Mouse (Mus musculus): ENCODE results near the gene Hoxc11. TPM values are rescaled to one million over a fixed set of nuclear protein-coding genes. Genes with fewer than 3 reads are reported as not detected.

The Hoxc11 gene
- polyA plus RNA-seq, 1 experiment from 2014 or later, result 0.14 TPM

GRCm38 (mm10) chr15:102990461-102991397 is 36.5 kb downstream of the Hoxc11 start, which contains the start of gene Hoxc8:
Gene Hoxc8 (plus strand): TSS chr15:102990607.
- no peak for ATAC-seq (ENCODE audit: insufficient read depth, low FRiP score, low read depth)
- Histone ChIP-seq H3K27me3 (replicated peaks) (peaks cover 87% of the 10 kb centered on the region), H3K27ac (no peak within 1 kb of the TSS), H3K4me2 (peak within 1 kb of the TSS; percentile 45), H3K9ac (no peak within 1 kb of the TSS), H3K4me3 (replicated peaks) (peak within 1 kb of the TSS; percentile 30), H3K9me3 (no peaks in the 10 kb centered on the region), H3K4me1 (0 out of 2 replicates have a peak, but pooled peaks cover 5% of the 10 kb centered on the region), H3K36me3 (no peaks in the 10 kb centered on the region)
- WGBS, result 2% methylated on average over 69 of the region's 69 CpGs

DNA sequence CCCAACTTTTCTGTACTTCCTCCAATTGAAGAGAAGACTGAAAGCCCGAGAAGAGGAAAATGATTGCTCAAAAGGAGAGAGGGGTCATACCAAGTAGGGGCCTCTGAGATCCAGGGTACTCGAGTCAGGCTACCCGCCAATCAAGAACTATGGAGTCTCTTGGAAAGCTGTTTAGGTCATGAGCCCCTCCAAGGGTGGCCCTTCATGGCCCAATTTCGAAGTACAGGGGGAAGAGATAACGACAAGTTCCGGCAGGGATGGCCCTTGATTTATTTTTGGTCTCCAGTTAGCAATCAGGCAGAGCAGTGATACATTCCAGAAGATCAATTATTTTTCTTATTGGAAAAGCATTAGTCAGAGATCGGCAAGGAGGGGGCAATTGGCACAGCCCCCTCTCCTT is 37.6 kb downstream of the Hoxc11 start:
- Histone ChIP-seq H3K4me3 (replicated peaks) (no peak overlapping the region), H3K27ac (no peak overlapping the region), H3K36me3 (no peaks in the 10 kb centered on the region), H3K9me3 (no peaks in the 10 kb centered on the region), H3K9ac (no peak overlapping the region), H3K27me3 (replicated peaks) (peaks cover 87% of the 10 kb centered on the region), H3K4me2 (no peak overlapping the region), H3K4me1 (0 out of 2 replicates have a peak, but pooled peaks cover 5% of the 10 kb centered on the region)
- no peak for ATAC-seq (ENCODE audit: insufficient read depth, low FRiP score, low read depth)
- WGBS, result 9% methylated on average over 7 of the region's 7 CpGs

- H3K4me3 ChIP-seq (replicated peaks), result no peak overlapping the region
- H3K27me3 ChIP-seq (replicated peaks), result peaks cover 85% of the 10 kb centered on the region
- no peak overlapping the region for H3K9ac ChIP-seq
- no peaks in the 10 kb centered on the region for H3K36me3 ChIP-seq
- no peak overlapping the region for H3K27ac ChIP-seq
- H3K4me2 ChIP-seq, result no peak overlapping the region
- 0 out of 2 replicates have a peak, but pooled peaks cover 5% of the 10 kb centered on the region for H3K4me1 ChIP-seq
- 6% methylated on average over 11 of the region's 11 CpGs for WGBS
- ATAC-seq (ENCODE audit: insufficient read depth, low FRiP score, low read depth), result no peak
- H3K9me3 ChIP-seq, result no peaks in the 10 kb centered on the region
These were observed 38.0 kb downstream of the Hoxc11 start for GRCm38 (mm10) chr15:102992206-102992605.

DNA sequence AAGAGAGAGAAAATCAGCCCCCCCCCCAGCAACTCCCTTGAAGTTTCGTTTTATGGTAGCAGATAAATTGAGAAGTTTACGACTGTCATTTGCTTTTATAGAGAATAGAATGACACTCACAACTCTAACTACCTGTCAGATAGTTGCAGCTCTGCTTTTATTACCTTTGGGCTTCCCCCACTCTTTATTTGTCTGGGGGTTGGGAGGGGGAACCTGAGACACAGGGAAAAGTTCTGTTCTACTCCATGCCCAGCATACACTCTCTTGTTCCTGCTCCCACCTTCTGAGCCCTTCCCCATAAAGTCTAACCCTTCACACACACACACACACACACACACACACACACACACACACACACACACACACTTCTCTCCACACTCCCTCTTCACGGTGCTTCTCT is 38.6 kb downstream of the Hoxc11 start:
- H3K4me3 ChIP-seq (replicated peaks), result no peak overlapping the region
- H3K4me2 ChIP-seq, result no peak overlapping the region
- peaks cover 85% of the 10 kb centered on the region for H3K27me3 ChIP-seq (replicated peaks)
- no peaks in the 10 kb centered on the region for H3K36me3 ChIP-seq
- no peak overlapping the region for H3K9ac ChIP-seq
- 10% methylated on average over 3 of the region's 3 CpGs for WGBS
- no peak overlapping the region for H3K27ac ChIP-seq
- 0 out of 2 replicates have a peak, but pooled peaks cover 5% of the 10 kb centered on the region for H3K4me1 ChIP-seq
- ATAC-seq (ENCODE audit: insufficient read depth, low FRiP score, low read depth), result no peak
- H3K9me3 ChIP-seq, result no peaks in the 10 kb centered on the region

GRCm38 (mm10) chr15:102996548-102996947 is 42.3 kb downstream of the Hoxc11 start:
- peaks cover 15% of the 10 kb centered on the region for H3K4me1 ChIP-seq
- no peak overlapping the region for H3K4me3 ChIP-seq (replicated peaks)
- H3K27ac ChIP-seq, result no peak overlapping the region
- H3K9ac ChIP-seq, result no peak overlapping the region
- H3K36me3 ChIP-seq, result no peaks in the 10 kb centered on the region
- H3K9me3 ChIP-seq, result no peaks in the 10 kb centered on the region
- H3K27me3 ChIP-seq (replicated peaks), result peaks cover 89% of the 10 kb centered on the region
- WGBS, result 9% methylated on average over 9 of the region's 9 CpGs
- no peak for ATAC-seq (ENCODE audit: insufficient read depth, low FRiP score, low read depth)
- H3K4me2 ChIP-seq, result no peak overlapping the region

DNA sequence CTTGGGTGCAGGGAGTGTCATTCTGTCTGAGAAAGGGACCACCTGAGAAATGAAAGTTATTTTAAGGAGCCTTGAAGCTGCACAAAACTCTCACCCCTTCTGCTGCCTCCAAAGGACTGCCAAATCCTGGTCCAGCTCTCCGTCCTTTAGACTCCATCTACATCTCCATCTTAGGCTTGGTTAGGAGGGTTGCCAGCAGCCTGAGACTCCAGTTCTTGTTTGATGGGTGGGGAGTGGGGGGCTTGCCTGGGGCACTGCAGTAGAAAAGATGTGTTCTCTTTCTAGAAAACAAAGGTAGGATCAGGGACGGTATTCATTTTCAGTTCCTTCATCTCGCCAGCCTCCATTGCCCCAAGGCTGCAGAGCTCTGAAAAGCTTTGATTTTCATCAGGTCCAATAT is 43.2 kb downstream of the Hoxc11 start:
- Histone ChIP-seq H3K9me3 (no peaks in the 10 kb centered on the region), H3K27me3 (replicated peaks) (peaks cover 89% of the 10 kb centered on the region), H3K4me3 (replicated peaks) (no peak overlapping the region), H3K36me3 (no peaks in the 10 kb centered on the region), H3K4me1 (peaks cover 15% of the 10 kb centered on the region), H3K4me2 (0 out of 2 replicates have a peak overlapping the region, but pooled peaks have one; percentile 86), H3K27ac (no peak overlapping the region), H3K9ac (no peak overlapping the region)
- WGBS, result 6% methylated on average over 3 of the region's 3 CpGs
- no peak for ATAC-seq (ENCODE audit: insufficient read depth, low FRiP score, low read depth)

- Histone ChIP-seq H3K27ac (peak within 1 kb of the TSS; percentile 21; the same call in 1 of the 2 replicates), H3K4me2 (peak within 1 kb of the TSS; percentile 86), H3K9me3 (no peaks in the 10 kb centered on the region), H3K36me3 (no peaks in the 10 kb centered on the region), H3K4me1 (peaks cover 15% of the 10 kb centered on the region), H3K27me3 (replicated peaks) (peaks cover 89% of the 10 kb centered on the region), H3K4me3 (replicated peaks) (peak within 1 kb of the TSS; percentile 44), H3K9ac (no peak within 1 kb of the TSS)
- ATAC-seq (ENCODE audit: insufficient read depth, low FRiP score, low read depth), result no peak
- WGBS, result 4% methylated on average over 19 of the region's 19 CpGs
These were observed 43.7 kb downstream of the Hoxc11 start, which contains the start of gene Hoxc6 for GRCm38 (mm10) chr15:102997939-102998355. Gene Hoxc6 (plus strand): TSS chr15:102998257.

- H3K27me3 ChIP-seq (replicated peaks), result peaks cover 90% of the 10 kb centered on the region
- H3K36me3 ChIP-seq, result no peaks in the 10 kb centered on the region
- no peaks in the 10 kb centered on the region for H3K9me3 ChIP-seq
- ATAC-seq (ENCODE audit: insufficient read depth, low FRiP score, low read depth), result no peak
- H3K4me1 ChIP-seq, result peaks cover 15% of the 10 kb centered on the region
- peak overlapping the region; percentile 21; the same call in 1 of the 2 replicates for H3K27ac ChIP-seq
- H3K4me2 ChIP-seq, result peak overlapping the region; percentile 86
- 2% methylated on average over 19 of the region's 19 CpGs for WGBS
- peak overlapping the region; percentile 44 for H3K4me3 ChIP-seq (replicated peaks)
- no peak overlapping the region for H3K9ac ChIP-seq
These were observed 44.5 kb downstream of the Hoxc11 start for GRCm38 (mm10) chr15:102998608-102999182.

DNA sequence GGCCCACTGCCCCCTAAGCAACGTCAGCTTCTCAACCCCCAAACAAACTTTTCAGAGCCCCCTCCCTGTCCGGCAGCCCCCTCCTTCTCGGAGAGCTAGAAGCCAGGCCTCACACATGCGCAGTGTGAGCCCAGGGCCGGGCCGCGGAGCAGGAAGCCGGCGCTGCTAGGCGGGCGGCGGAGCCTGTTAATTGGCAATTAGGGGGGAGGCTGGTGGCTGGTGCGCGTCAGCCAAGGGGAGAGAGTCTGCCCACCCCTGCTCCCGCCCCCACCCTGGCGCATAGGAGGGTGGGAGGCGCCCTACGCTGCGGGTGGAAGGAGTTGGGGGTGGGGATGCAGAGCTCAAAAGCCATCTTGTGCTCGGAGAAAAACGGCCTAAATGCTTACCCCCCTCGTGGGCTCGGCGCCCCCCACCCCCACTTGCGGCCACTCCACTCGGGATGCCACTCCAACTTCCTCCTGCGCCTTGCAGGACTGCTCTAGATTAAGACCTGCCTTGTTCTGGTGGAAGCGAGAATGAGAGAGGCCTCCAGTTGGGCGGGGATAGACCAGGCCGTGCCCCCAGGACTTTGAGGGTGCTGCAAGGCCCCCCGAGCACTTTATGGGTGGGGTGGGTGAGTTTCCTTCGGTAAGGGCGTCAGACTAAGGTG is 45.1 kb downstream of the Hoxc11 start:
- Histone ChIP-seq H3K36me3 (no peaks in the 10 kb centered on the region), H3K4me3 (replicated peaks) (peak overlapping the region; percentile 44), H3K4me2 (peak overlapping the region; percentile 86), H3K4me1 (peaks cover 15% of the 10 kb centered on the region), H3K9me3 (no peaks in the 10 kb centered on the region), H3K27me3 (replicated peaks) (peaks cover 95% of the 10 kb centered on the region), H3K9ac (0 out of 2 replicates have a peak overlapping the region, but pooled peaks have one; percentile 13), H3K27ac (peak overlapping the region; percentile 23)
- ATAC-seq (ENCODE audit: insufficient read depth, low FRiP score, low read depth), result peak; percentile 63
- WGBS, result under 1% methylated on average over 33 of the region's 33 CpGs

DNA sequence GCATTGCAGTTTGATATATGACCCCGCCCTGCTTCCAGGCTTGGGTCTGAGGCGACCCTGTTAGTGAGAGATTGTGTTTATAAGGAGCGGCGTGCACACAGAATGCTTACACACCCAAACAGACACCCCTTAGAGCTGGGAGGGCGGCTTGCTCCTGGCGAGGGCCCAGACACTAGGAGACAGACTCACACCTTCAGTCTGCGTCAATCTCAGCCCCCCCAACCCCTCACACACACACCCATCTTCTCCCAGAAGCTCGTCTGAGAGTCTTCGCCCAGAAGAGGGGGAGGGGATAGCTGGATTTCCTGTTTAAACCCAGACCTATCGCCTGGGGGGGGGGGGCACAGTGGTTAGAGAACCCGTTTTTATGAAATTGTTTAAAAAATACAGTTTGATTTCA is 45.7 kb downstream of the Hoxc11 start:
- ATAC-seq (ENCODE audit: insufficient read depth, low FRiP score, low read depth), result no peak; the same call in 1 of the 2 replicates
- peak overlapping the region; percentile 86 for H3K4me2 ChIP-seq
- H3K4me3 ChIP-seq (replicated peaks), result peak overlapping the region; percentile 44; the same call in 1 of the 2 replicates
- peak overlapping the region; percentile 23 for H3K27ac ChIP-seq
- 11% methylated on average over 11 of the region's 11 CpGs for WGBS
- no peak overlapping the region for H3K9ac ChIP-seq
- H3K36me3 ChIP-seq, result no peaks in the 10 kb centered on the region
- peaks cover 96% of the 10 kb centered on the region for H3K27me3 ChIP-seq (replicated peaks)
- H3K9me3 ChIP-seq, result no peaks in the 10 kb centered on the region
- peaks cover 15% of the 10 kb centered on the region for H3K4me1 ChIP-seq

DNA sequence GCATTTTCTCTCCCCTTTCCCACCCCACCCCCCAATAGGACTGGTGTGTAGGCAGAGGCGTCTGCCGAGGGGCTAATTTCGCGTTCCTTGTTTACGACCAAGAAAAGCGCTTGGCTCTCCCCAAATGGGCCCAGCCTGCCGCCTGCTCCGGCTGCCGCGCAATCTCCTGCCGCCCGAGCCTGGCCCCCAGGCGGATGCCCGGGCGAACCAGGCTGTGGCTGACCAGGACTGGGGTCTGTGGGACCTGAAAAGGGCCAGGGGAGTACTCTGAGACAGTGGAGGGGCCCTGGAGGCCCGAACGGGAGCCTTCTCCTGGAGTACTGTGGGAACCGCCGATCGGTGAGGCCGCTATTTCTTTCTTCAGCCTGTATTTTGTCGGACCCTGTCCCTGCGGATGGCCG is 46.3 kb downstream of the Hoxc11 start:
- 8% methylated on average over 24 of the region's 24 CpGs for WGBS
- no peak for ATAC-seq (ENCODE audit: insufficient read depth, low FRiP score, low read depth)
- H3K9me3 ChIP-seq, result no peaks in the 10 kb centered on the region
- no peak overlapping the region for H3K27ac ChIP-seq
- peaks cover 15% of the 10 kb centered on the region for H3K4me1 ChIP-seq
- H3K4me2 ChIP-seq, result peak overlapping the region; percentile 86
- no peaks in the 10 kb centered on the region for H3K36me3 ChIP-seq
- peak overlapping the region; percentile 44; the same call in 1 of the 2 replicates for H3K4me3 ChIP-seq (replicated peaks)
- no peak overlapping the region for H3K9ac ChIP-seq
- H3K27me3 ChIP-seq (replicated peaks), result peaks cover 95% of the 10 kb centered on the region
